Mouse (Mus musculus) lung, postnatal 0 days (tissue): ENCODE measurements at regions not wholly inside any gene's neighbourhood (a gene's known extent, or its start where the extent isn't known, plus 50 kb on each side); places are given as distances from the start of the nearest gene placed in this dataset.

Source experiments
- ATAC-seq: fragments of 200-750 bp; cut with Nextera tagmentation; 2 replicates; pipeline ENCODE4 v1.8.0; 2017; ENCODE audit warnings: moderate library complexity
- DNase-seq: peaks from one replicate; pipeline ENCODE4 v3.0.0-alpha.2; 2016; ENCODE audit warnings: low spot score
- H3K27ac ChIP-seq: fragments of 300-500 bp; sonication (generic); 2 replicates; pipeline ENCODE4 v1.5.1; 2014; ENCODE audit warnings: antibody characterized with exemption, mild to moderate bottlenecking, low read length, mixed read lengths
- H3K27me3 ChIP-seq: fragments of 300-500 bp; sonication (generic); replicated peaks from 2 replicates; pipeline ENCODE4 v1.6.1; 2014; ENCODE audit warnings: low read length, mixed read lengths; ENCODE audit not compliant: insufficient read depth
- H3K36me3 ChIP-seq: fragments of 300-500 bp; sonication (generic); 2 replicates; pipeline ENCODE4 v1.6.1; 2014; ENCODE audit warnings: low read length, mixed read lengths; ENCODE audit not compliant: insufficient read depth
- H3K4me1 ChIP-seq: fragments of 300-500 bp; sonication (generic); 2 replicates; pipeline ENCODE4 v1.6.1; 2014; ENCODE audit warnings: antibody characterized with exemption, low read depth, low read length, mixed read lengths; ENCODE audit not compliant: insufficient read depth
- H3K4me2 ChIP-seq: fragments of 300-500 bp; sonication (generic); replicated peaks from 2 replicates; pipeline ENCODE4 v1.6.1; 2014; ENCODE audit warnings: low read depth, mild to moderate bottlenecking, low read length, moderate library complexity, mixed read lengths
- H3K4me3 ChIP-seq: fragments of 300-500 bp; sonication (generic); 2 replicates; pipeline ENCODE4 v1.5.1; 2014; ENCODE audit warnings: low read depth, low read length
- H3K9ac ChIP-seq: fragments of 300-500 bp; sonication (generic); replicated peaks from 2 replicates; pipeline ENCODE4 v1.6.1; 2014; ENCODE audit warnings: low read depth, mild to moderate bottlenecking
- H3K9me3 ChIP-seq: fragments of 300-500 bp; sonication (generic); 2 replicates; pipeline ENCODE4 v1.6.1; 2016; ENCODE audit warnings: low read length, mixed read lengths
- CTCF ChIP-seq: IDR thresholded peaks from 2 replicates; pipeline ENCODE4 v1.5.1; 2016; ENCODE audit warnings: antibody characterized with exemption, mild to moderate bottlenecking
- EP300 ChIP-seq: IDR thresholded peaks from 2 replicates; pipeline ENCODE4 v1.6.1; 2016; ENCODE audit warnings: antibody characterized with exemption, mild to moderate bottlenecking, control low read depth
- WGBS: fragments of 180-500 bp; shearing (Covaris S2); extraction: QIAGEN DNeasy Blood & Tissue Kit; methylation state at CpG from one replicate; pipeline ENCODE4 v1.1.7; 2014; 5-methylcytosine and 5-hydroxymethylcytosine counted together

DNA sequence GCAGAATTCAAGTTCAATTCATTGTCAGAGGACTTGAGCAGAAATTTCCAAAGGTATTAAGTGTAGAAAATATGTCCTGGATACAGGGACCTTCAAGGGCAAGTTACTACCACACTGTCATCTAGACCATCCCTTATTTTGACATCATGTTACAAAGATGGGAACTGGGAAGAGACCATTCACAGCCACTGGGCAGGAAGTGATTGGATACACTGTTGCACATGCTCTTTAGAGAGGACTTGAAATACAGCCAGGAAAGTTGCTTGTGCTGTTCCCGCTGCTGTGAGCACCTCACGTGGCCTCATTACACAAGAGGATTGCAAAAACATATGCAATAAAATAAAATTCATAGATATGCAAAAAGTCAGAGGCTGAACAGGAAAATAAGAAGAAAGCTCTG lies 120.4 kb upstream of the 1700016C15Rik start:
- no peak for DNase-seq
- TF ChIP-seq CTCF (no peak), EP300 (no peak)
- H3K4me3 ChIP-seq: no peak overlapping the region
- no peaks in the 10 kb centered on the region for H3K27me3 ChIP-seq
- H3K36me3 ChIP-seq: no peaks in the 10 kb centered on the region
- no peak overlapping the region for H3K27ac ChIP-seq
- ATAC-seq: no peak
- WGBS: 39% methylated on average over 2 of the region's 2 CpGs
- H3K9me3 ChIP-seq: no peaks in the 10 kb centered on the region
- H3K4me2 ChIP-seq: no peak overlapping the region
- no peaks in the 10 kb centered on the region for H3K4me1 ChIP-seq
- no peak overlapping the region for H3K9ac ChIP-seq

DNA sequence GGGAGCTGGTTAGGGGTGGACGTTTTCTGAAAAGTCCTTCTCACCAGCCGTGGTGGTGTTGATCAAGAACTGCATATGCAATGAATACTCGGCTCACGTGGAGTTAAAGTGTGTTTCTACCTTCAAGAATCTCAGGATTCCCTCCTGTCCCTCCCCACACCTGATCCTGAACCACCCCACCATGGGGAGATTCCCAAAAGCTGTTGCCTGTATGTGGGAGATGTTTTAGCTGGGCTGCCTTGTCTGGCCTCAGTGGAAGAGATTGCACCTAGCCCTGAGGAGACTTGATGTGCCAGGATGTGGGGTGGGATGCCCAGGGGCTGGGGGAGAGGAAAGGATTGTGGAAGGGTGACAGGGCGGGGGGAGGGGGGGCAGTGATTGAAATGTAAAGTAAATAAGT lies 119.9 kb upstream of the 1700016C15Rik start:
- no peak for DNase-seq
- H3K4me1 ChIP-seq: no peaks in the 10 kb centered on the region
- no peak overlapping the region for H3K27ac ChIP-seq
- H3K9ac ChIP-seq: no peak overlapping the region
- no peaks in the 10 kb centered on the region for H3K9me3 ChIP-seq
- WGBS: 68% methylated on average over 5 of the region's 5 CpGs
- H3K36me3 ChIP-seq: no peaks in the 10 kb centered on the region
- ATAC-seq: no peak
- TF ChIP-seq EP300 (no peak), CTCF (no peak)
- no peak overlapping the region for H3K4me3 ChIP-seq
- H3K27me3 ChIP-seq: no peaks in the 10 kb centered on the region
- H3K4me2 ChIP-seq: no peak overlapping the region

DNA sequence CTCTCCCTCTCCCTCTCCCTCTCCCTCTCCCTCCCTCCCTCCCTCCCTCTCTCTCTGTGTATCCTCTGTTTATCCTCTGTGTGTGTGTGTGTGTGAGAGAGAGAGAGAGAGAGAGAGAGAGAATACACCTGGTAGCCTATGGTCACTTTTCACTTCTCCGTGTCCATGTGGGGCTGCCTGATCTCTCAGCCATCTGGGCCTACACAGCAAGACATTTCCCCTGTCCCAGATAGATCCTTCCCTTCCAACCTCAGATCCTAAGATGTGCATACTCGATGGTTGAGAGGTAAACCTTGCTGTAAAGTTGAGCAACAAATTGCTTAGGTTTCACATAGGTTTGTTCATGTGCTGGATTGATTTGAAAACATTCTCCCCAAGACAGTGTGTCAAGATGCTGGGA lies 119.5 kb upstream of the 1700016C15Rik start:
- TF ChIP-seq CTCF (no peak), EP300 (no peak)

DNA sequence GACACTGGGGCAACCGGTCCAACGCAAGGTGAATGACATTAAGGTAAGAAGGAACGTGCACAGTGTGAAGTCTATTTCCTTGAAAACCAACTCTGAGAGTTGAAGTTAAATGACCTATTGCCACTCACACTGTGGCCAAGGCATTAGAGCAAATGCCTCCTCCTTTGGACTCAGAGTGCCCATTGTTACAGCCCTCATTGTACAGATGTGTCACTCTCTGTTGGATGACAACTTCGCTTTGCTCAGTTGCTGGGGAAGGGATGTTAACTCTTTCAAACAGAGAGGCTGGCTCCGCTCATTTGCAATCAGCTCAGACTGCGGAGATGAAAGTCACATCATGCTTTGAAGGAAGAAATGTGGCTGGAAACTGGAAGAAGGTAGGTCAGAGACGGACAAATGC lies 117.1 kb upstream of the 1700016C15Rik start:
- no peaks in the 10 kb centered on the region for H3K36me3 ChIP-seq
- H3K9me3 ChIP-seq: no peaks in the 10 kb centered on the region
- H3K9ac ChIP-seq: no peak overlapping the region
- DNase-seq (no peak), ATAC-seq (no peak)
- no peaks in the 10 kb centered on the region for H3K4me1 ChIP-seq
- H3K27me3 ChIP-seq: no peaks in the 10 kb centered on the region
- no peak overlapping the region for H3K4me3 ChIP-seq
- 80% methylated on average over 7 of the region's 7 CpGs for WGBS
- no peak overlapping the region for H3K4me2 ChIP-seq
- no peak overlapping the region for H3K27ac ChIP-seq
- TF ChIP-seq CTCF: no peak
- TF ChIP-seq EP300: no peak

More for the DNA sequence above, 119.5 kb upstream of the 1700016C15Rik start:
- no peak overlapping the region for H3K4me2 ChIP-seq
- H3K4me3 ChIP-seq: no peak overlapping the region
- H3K27ac ChIP-seq: no peak overlapping the region
- H3K9ac ChIP-seq: no peak overlapping the region
- no peak for ATAC-seq
- DNase-seq: no peak
- H3K27me3 ChIP-seq: no peaks in the 10 kb centered on the region
- WGBS: 68% methylated on average over 2 of the region's 2 CpGs
- H3K36me3 ChIP-seq: no peaks in the 10 kb centered on the region
- no peaks in the 10 kb centered on the region for H3K4me1 ChIP-seq
- no peaks in the 10 kb centered on the region for H3K9me3 ChIP-seq

DNA sequence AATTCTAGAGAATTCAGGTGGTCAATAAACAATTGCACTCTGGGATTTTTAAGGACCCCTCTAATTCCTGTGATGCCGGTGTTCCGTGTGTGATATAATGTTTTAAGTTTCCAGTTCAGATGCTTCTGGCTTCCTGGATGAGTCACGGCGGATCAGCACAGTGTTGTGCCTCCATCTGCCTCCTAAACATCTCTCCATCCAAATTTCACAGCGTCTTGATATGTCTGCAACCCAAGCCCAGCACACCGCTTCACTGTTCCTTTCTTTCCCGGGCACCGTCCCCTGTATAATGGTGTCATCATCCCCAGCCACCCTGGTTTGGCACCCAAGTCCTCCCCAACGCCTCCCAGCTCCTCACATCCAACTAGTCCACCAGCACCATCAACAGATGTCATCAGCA lies 114.0 kb upstream of the 1700016C15Rik start:
- no peak overlapping the region for H3K27ac ChIP-seq
- no peaks in the 10 kb centered on the region for H3K4me1 ChIP-seq
- WGBS: 89% methylated on average over 9 of the region's 9 CpGs
- H3K4me3 ChIP-seq: no peak overlapping the region
- ATAC-seq (no peak), DNase-seq (no peak)
- no peak overlapping the region for H3K4me2 ChIP-seq
- H3K27me3 ChIP-seq: no peaks in the 10 kb centered on the region
- H3K9me3 ChIP-seq: no peaks in the 10 kb centered on the region
- no peak overlapping the region for H3K9ac ChIP-seq
- TF ChIP-seq EP300 (no peak), CTCF (no peak)
- no peaks in the 10 kb centered on the region for H3K36me3 ChIP-seq

DNA sequence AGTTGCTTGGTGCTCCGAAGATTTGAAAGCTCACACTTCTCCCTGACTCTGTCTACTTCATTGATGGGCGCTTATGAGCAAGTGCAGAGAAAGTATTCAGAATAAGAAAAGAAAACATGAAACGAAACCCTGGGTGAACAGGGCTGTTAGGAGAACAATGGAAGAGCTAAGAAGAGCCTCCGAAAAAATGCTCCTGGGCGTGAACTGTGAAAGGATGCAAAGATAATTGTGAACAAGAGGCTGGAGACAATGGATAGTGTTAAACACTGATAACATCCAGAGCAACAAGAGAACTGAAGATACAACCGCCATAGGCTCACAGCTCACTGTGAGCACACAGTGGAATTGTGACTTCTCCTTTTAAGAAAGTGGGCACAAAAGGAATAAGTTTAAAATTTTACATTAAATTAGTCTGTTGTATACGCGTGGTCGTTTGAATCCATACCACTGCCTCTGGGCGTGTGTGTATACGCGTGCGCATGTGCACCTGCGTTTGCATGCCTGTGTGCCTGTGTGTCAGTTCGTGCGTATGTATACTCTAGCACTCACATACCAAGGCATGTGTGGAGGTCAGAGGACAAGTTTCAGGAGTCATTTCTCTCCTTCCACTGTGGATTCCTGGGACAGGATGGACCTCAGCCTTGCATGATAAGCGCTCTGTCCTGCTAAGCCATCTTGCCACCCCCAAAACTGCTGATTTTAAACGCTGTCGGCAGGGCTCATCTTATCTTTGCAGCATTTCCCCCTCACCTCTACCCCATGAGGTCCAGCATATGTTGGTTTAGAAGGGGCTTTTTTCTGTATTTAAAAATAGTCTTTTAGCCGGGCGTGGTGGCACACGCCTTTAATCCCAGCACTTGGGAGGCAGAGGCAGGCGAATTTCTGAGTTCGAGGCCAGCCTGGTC lies 113.0 kb upstream of the 1700016C15Rik start:
- 77% methylated on average over 24 of the region's 24 CpGs for WGBS
- no peak for ATAC-seq
- no peaks in the 10 kb centered on the region for H3K4me1 ChIP-seq
- no peaks in the 10 kb centered on the region for H3K36me3 ChIP-seq
- DNase-seq: no peak
- no peak overlapping the region for H3K27ac ChIP-seq
- no peaks in the 10 kb centered on the region for H3K9me3 ChIP-seq
- no peak for TF ChIP-seq CTCF
- TF ChIP-seq EP300: no peak
- no peak overlapping the region for H3K4me2 ChIP-seq
- H3K27me3 ChIP-seq: no peaks in the 10 kb centered on the region
- no peak overlapping the region for H3K4me3 ChIP-seq
- no peak overlapping the region for H3K9ac ChIP-seq
